Mouse (Mus musculus): ENCODE data around the gene Prelp.

GRCm38 (mm10) chr1:133953261-133953742 lies 32.1 kb upstream of the Prelp start:
- no peak for TF ChIP-seq CTCF (conservative IDR thresholded peaks at IDR 0.05; ENCODE audit: insufficient read depth, insufficient read length, low read depth, low read length)
- TF ChIP-seq POLR2A (IDR thresholded peaks at IDR 0.05; ENCODE audit: low read depth, low read length): no peak

Data from kidney, adult 2 months (tissue).